23 mouse cellular contexts compared by ENCODE assay signal in the genomic region with DNA sequence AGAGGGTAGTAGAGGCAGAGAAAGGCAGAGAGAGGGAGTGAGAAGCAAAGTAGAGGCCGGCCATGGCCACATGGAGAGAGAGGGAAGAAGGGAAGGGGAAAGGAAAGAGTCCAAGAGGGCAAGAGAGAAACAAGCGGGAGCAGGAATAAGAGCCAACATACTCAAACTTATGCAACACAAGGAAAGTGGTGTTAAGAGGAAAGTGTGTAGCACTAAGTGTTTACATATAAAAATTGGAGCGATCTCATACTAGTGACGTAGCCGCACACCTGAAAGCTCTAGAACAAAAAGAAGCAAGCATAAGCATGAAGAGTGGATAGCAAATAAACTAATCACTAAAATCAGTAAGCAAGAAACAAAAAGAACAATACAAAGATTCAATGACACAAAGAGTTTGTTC.
A peak's percentile ranks its signal among the peaks of the same experiment; 100 is the strongest.
DNase-seq lines count a peak whose midpoint lies in the region; ATAC-seq and TF ChIP-seq lines count a peak whose summit lies in the region.
"Had no signal": no experiment of that assay in that cellular context is flagged by ENCODE, and none has a peak within 500 bp of the region (broad histone marks: within the 10 kb centered on the region; RNA-seq: fewer than 3 reads in every experiment).

No protein-coding gene starts in this region.

- WGBS in liver, adult 2 months = 60% methylated on average over 5 of the region's 5 CpGs
- WGBS in liver, embryonic 12.5 days (ENCODE audit: insufficient replicate concordance) = 72% methylated on average over 5 of the region's 5 CpGs
- WGBS in lung, postnatal 0 days = 60% methylated on average over 5 of the region's 5 CpGs
- 76% methylated on average over 5 of the region's 5 CpGs for WGBS in lung, adult 2 months
- 98% methylated on average over 5 of the region's 5 CpGs for WGBS in forebrain, embryonic 12.5 days

- H3K27me3 ChIP-seq in liver, adult 2 months (ENCODE audit: control insufficient read depth, insufficient read depth, low read length) = no peaks in the 10 kb centered on the region
- no peaks in the 10 kb centered on the region for H3K27me3 ChIP-seq in liver, embryonic 12.5 days (replicated peaks)
- no peaks in the 10 kb centered on the region for H3K27me3 ChIP-seq in lung, postnatal 0 days (replicated peaks; ENCODE audit: insufficient read depth, low read length)
- H3K27me3 ChIP-seq in forebrain, embryonic 12.5 days = no peaks in the 10 kb centered on the region
- H3K27me3 ChIP-seq: embryonic facial prominence, embryonic 13.5 days; embryonic facial prominence, embryonic 15.5 days; forebrain, embryonic 13.5 days; forebrain, embryonic 15.5 days had no signal

- no peak overlapping the region for H3K4me3 ChIP-seq in liver, adult 2 months (ENCODE audit: insufficient read depth, low read depth, low read length)
- H3K4me3 ChIP-seq in liver, embryonic 12.5 days = no peak overlapping the region
- H3K4me3 ChIP-seq in lung, postnatal 0 days (ENCODE audit: low read depth, low read length) = no peak overlapping the region
- no peak overlapping the region for H3K4me3 ChIP-seq in lung, adult 2 months (replicated peaks; ENCODE audit: extremely low read depth, low read depth, low read length)
- H3K4me3 ChIP-seq in forebrain, embryonic 12.5 days (replicated peaks) = no peak overlapping the region
- H3K4me3 ChIP-seq: embryonic facial prominence, embryonic 13.5 days; embryonic facial prominence, embryonic 15.5 days; erythroblast, embryonic 14.5 days; forebrain, embryonic 10.5 days; forebrain, embryonic 13.5 days; forebrain, embryonic 15.5 days had no signal

- DNase-seq in liver, adult 2 months (ENCODE audit: extremely low read depth, low read depth, low spot score) = peak; percentile 54
- peak; percentile 89 for DNase-seq in lung, postnatal 0 days (ENCODE audit: low spot score)
- DNase-seq in lung, adult 2 months = no peak
- DNase-seq in lung, postnatal 25 days (ENCODE audit: low spot score) = peak; percentile 72
- DNase-seq in lung, postnatal 36 days = peak; percentile 71
- DNase-seq: adrenal gland, adult 2 months; adrenal gland, postnatal 10 days; adrenal gland, postnatal 25 days; cerebellum, adult 11 months; cerebellum, adult 18-20 months; cerebellum, adult 8-10 months; cerebellum, adult 9-11 months; cerebellum, postnatal 14 days; cerebellum, postnatal 36 days; embryo, embryonic 11 days had no signal

- peaks cover 9% of the 10 kb centered on the region; the same call in 1 of the 2 replicates for H3K79me2 ChIP-seq in liver, adult 2 months (ENCODE audit: control insufficient read depth, insufficient read depth, low read length)

- H3K4me2 ChIP-seq in liver, embryonic 12.5 days = no peak overlapping the region
- no peak overlapping the region for H3K4me2 ChIP-seq in lung, postnatal 0 days (replicated peaks; ENCODE audit: low read depth, low read length)
- H3K4me2 ChIP-seq in forebrain, embryonic 12.5 days = no peak overlapping the region
- H3K4me2 ChIP-seq: embryonic facial prominence, embryonic 13.5 days; embryonic facial prominence, embryonic 15.5 days; forebrain, embryonic 13.5 days; forebrain, embryonic 15.5 days had no signal

- no peaks in the 10 kb centered on the region for H3K36me3 ChIP-seq in liver, adult 2 months (ENCODE audit: control insufficient read depth, insufficient read depth, low read length)
- no peaks in the 10 kb centered on the region for H3K36me3 ChIP-seq in liver, embryonic 12.5 days
- no peaks in the 10 kb centered on the region for H3K36me3 ChIP-seq in lung, postnatal 0 days (ENCODE audit: insufficient read depth, low read length)
- H3K36me3 ChIP-seq in forebrain, embryonic 12.5 days (replicated peaks) = no peaks in the 10 kb centered on the region
- H3K36me3 ChIP-seq: embryonic facial prominence, embryonic 13.5 days; embryonic facial prominence, embryonic 15.5 days; forebrain, embryonic 15.5 days had no signal

- H3K4me1 ChIP-seq in liver, adult 2 months (ENCODE audit: control insufficient read depth, insufficient read depth, low read length) = peaks cover 6% of the 10 kb centered on the region
- peaks cover 13% of the 10 kb centered on the region; the same call in 1 of the 2 replicates for H3K4me1 ChIP-seq in liver, embryonic 12.5 days
- peaks cover 13% of the 10 kb centered on the region; the same call in 1 of the 2 replicates for H3K4me1 ChIP-seq in lung, postnatal 0 days (ENCODE audit: insufficient read depth, low read depth, low read length)
- H3K4me1 ChIP-seq in lung, adult 2 months (ENCODE audit: control insufficient read depth, insufficient read depth, low read length) = peaks cover 14% of the 10 kb centered on the region
- 0 out of 2 replicates have a peak, but pooled peaks cover 5% of the 10 kb centered on the region for H3K4me1 ChIP-seq in forebrain, embryonic 12.5 days
- H3K4me1 ChIP-seq: forebrain, embryonic 15.5 days had no signal

- no peaks in the 10 kb centered on the region for H3K9me3 ChIP-seq in liver, embryonic 12.5 days (replicated peaks)
- no peaks in the 10 kb centered on the region for H3K9me3 ChIP-seq in lung, postnatal 0 days (ENCODE audit: low read length)
- H3K9me3 ChIP-seq in forebrain, embryonic 12.5 days = no peaks in the 10 kb centered on the region
- H3K9me3 ChIP-seq: embryonic facial prominence, embryonic 13.5 days; embryonic facial prominence, embryonic 15.5 days; forebrain, embryonic 10.5 days; forebrain, embryonic 13.5 days; forebrain, embryonic 15.5 days had no signal

- no peak overlapping the region for H3K9ac ChIP-seq in liver, adult 2 months (ENCODE audit: low read depth, low read length)
- no peak overlapping the region for H3K9ac ChIP-seq in liver, embryonic 12.5 days
- H3K9ac ChIP-seq in lung, postnatal 0 days (replicated peaks; ENCODE audit: low read depth) = no peak overlapping the region
- H3K9ac ChIP-seq in forebrain, embryonic 12.5 days = no peak overlapping the region
- H3K9ac ChIP-seq: embryonic facial prominence, embryonic 13.5 days; embryonic facial prominence, embryonic 15.5 days; forebrain, embryonic 13.5 days; forebrain, embryonic 15.5 days had no signal

- TF ChIP-seq POLR2A in liver, adult 2 months (IDR thresholded peaks at IDR 0.05; ENCODE audit: extremely low read depth, insufficient read depth, low read length) = no peak
- TF ChIP-seq POLR2A in lung, adult 2 months (IDR thresholded peaks at IDR 0.05; ENCODE audit: borderline replicate concordance, extremely low read depth, low read depth, low read length) = no peak

- ATAC-seq in liver, embryonic 12.5 days = no peak
- ATAC-seq in lung, postnatal 0 days = peak; percentile 79
- no peak for ATAC-seq in forebrain, embryonic 12.5 days (ENCODE audit: low FRiP score)
- ATAC-seq: forebrain, embryonic 13.5 days; forebrain, embryonic 15.5 days had no signal

- TF ChIP-seq EP300 in lung, postnatal 0 days (IDR thresholded peaks at IDR 0.05) = peak; percentile 93

- no peak for TF ChIP-seq CTCF in liver, adult 2 months (IDR thresholded peaks at IDR 0.05; ENCODE audit: low read depth, low read length)
- no peak for TF ChIP-seq CTCF in lung, postnatal 0 days (IDR thresholded peaks at IDR 0.05)
- no peak for TF ChIP-seq CTCF in lung, adult 2 months (IDR thresholded peaks at IDR 0.05; ENCODE audit: insufficient read depth, low read length)

- no peak overlapping the region for H3K27ac ChIP-seq in liver, adult 2 months (replicated peaks; ENCODE audit: insufficient read depth, low read depth, low read length)
- H3K27ac ChIP-seq in liver, embryonic 12.5 days = no peak overlapping the region
- no peak overlapping the region for H3K27ac ChIP-seq in lung, postnatal 0 days (ENCODE audit: low read length)
- H3K27ac ChIP-seq in forebrain, embryonic 12.5 days = no peak overlapping the region
- H3K27ac ChIP-seq: embryonic facial prominence, embryonic 13.5 days; embryonic facial prominence, embryonic 15.5 days; forebrain, embryonic 10.5 days; forebrain, embryonic 13.5 days; forebrain, embryonic 15.5 days had no signal
